Mouse (Mus musculus) myocyte (in vitro differentiated cells): Measurements from ENCODE around the gene Serpina9. TPM values are rescaled to one million over a fixed set of nuclear protein-coding genes. Genes with fewer than 3 reads are reported as not detected.
"Not testable (repeated sequence)": the region's sequence is repeated elsewhere in the genome, so short reads cannot be mapped to it uniquely, and the experiment has no call there.

Source experiments
- H3K27me3 ChIP-seq: one replicate; pipeline ENCODE4 v1.6.1; 2011; ENCODE audit not compliant: control insufficient read depth, insufficient read depth, insufficient read length
- H3K36me3 ChIP-seq: one replicate; pipeline ENCODE4 v1.6.1; 2011; ENCODE audit not compliant: control insufficient read depth, insufficient read depth
- H3K4me2 ChIP-seq: one replicate; pipeline ENCODE4 v1.6.1; 2011; ENCODE audit warnings: low read depth, control low read depth
- H3K4me3 ChIP-seq: one replicate; pipeline ENCODE4 v1.5.1; 2011; ENCODE audit warnings: mild to moderate bottlenecking, control low read depth, moderate library complexity
- H3K79me2 ChIP-seq: one replicate; pipeline ENCODE4 v1.6.1; 2011; ENCODE audit not compliant: control insufficient read depth, insufficient read depth
- H3ac ChIP-seq: one replicate; pipeline ENCODE4 v1.6.1; 2011; ENCODE audit not compliant: control insufficient read depth, insufficient read length
- CEBPB ChIP-seq: IDR thresholded peaks from 2 replicates; pipeline ENCODE4 v1.6.1; 2011; ENCODE audit warnings: mild to moderate bottlenecking, moderate library complexity; ENCODE audit not compliant: poor library complexity, insufficient read depth, severe bottlenecking
- E2F4 ChIP-seq: IDR thresholded peaks from one replicate; pipeline ENCODE4 v1.6.1; 2011; ENCODE audit warnings: mild to moderate bottlenecking, control low read depth, moderate library complexity; ENCODE audit not compliant: insufficient read depth
- MAX ChIP-seq: IDR thresholded peaks from one replicate; pipeline ENCODE4 v1.6.1; 2011; ENCODE audit warnings: low read depth, mild to moderate bottlenecking, control low read depth
- MYOD1 ChIP-seq, 3 experiments: IDR thresholded peaks; one replicate each; pipeline ENCODE4 v1.6.1; 2011; ENCODE audit warnings: control low read depth in 2 of 3, low read depth in 2 of 3, mild to moderate bottlenecking in 2 of 3, moderate library complexity in 1 of 3; ENCODE audit not compliant: insufficient read length in 2 of 3, control insufficient read depth in 1 of 3
- MYOG ChIP-seq, 3 experiments: IDR thresholded peaks; one replicate each; pipeline ENCODE4 v1.6.1; 2011; ENCODE audit warnings: control low read depth in 2 of 3, low read depth in 2 of 3, mild to moderate bottlenecking in 2 of 3; ENCODE audit not compliant: insufficient read length in 2 of 3, control insufficient read depth in 1 of 3, insufficient read depth in 1 of 3
- POLR2A ChIP-seq: IDR thresholded peaks from one replicate; pipeline ENCODE4 v1.6.1; 2011; ENCODE audit warnings: low read depth, mild to moderate bottlenecking, control low read depth, moderate library complexity; ENCODE audit not compliant: insufficient read length
- POLR2AphosphoS2 ChIP-seq: IDR thresholded peaks from one replicate; pipeline ENCODE4 v1.6.1; 2011; ENCODE audit warnings: low read depth, control low read depth; ENCODE audit not compliant: insufficient read length
- REST ChIP-seq: IDR thresholded peaks from one replicate; pipeline ENCODE4 v1.6.1; 2011; ENCODE audit warnings: mild to moderate bottlenecking, control low read depth, moderate library complexity; ENCODE audit not compliant: insufficient read depth, insufficient read length
- SRF ChIP-seq: IDR thresholded peaks from one replicate; pipeline ENCODE4 v1.6.1; 2011; ENCODE audit warnings: low read depth; ENCODE audit not compliant: control insufficient read depth, insufficient read length
- TCF12 ChIP-seq: IDR thresholded peaks from one replicate; pipeline ENCODE4 v1.6.1; 2011; ENCODE audit warnings: mild to moderate bottlenecking, control low read depth; ENCODE audit not compliant: poor library complexity, insufficient read depth, severe bottlenecking
- TCF3 ChIP-seq: IDR thresholded peaks from one replicate; pipeline ENCODE4 v1.6.1; 2011; ENCODE audit warnings: low read depth, control low read depth; ENCODE audit not compliant: insufficient read length
- USF1 ChIP-seq: IDR thresholded peaks from one replicate; pipeline ENCODE4 v1.6.1; 2011; ENCODE audit warnings: low read depth, mild to moderate bottlenecking, control low read depth, moderate library complexity
- polyA plus RNA-seq: library from polyadenylated mRNA; unstranded; fragments of >200 nt; fragmentation: generic; extraction: Trizol; gene quantifications from one replicate; pipeline ENCODE4 v1.2.1, GENCODE M21; 2012; ENCODE audit warnings: missing spikeins

Serpina9 gene
- polyA plus RNA-seq, 1 experiment: 0.14 TPM

- H3K27me3 ChIP-seq: no peaks in the 10 kb centered on the region
- TF ChIP-seq USF1 (no peak), SRF (no peak), TCF3 (no peak), POLR2A (no peak), TCF12 (no peak), POLR2AphosphoS2 (no peak), CEBPB (no peak), MAX (no peak), E2F4 (no peak)
- peak overlapping the region; percentile 58 for H3K4me2 ChIP-seq
Observed at GRCm38 (mm10) chr12:103963288-103963687, 50.3 kb downstream of the Serpina9 start.

DNA sequence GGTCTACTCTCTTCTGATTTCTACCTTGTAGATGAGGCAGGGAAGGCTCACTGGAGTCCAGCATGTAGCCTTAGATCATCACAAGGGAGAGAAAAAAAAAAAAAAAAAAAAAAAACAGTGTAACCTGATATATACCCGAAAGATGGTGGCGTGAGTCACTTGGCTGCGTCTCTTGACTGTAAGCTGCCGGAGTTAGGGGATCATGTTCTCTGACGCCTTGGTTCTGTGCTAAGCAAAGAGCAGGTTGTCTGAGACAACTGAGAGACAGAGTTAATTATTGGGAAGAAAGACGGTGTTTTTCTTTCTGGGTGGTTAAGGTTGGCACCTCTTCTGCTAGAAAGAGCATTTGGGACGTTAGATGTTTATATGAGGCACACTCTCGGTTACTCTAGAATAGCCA lies 50.7 kb downstream of the Serpina9 start:
- Histone ChIP-seq H3K4me3 (no peak overlapping the region), H3K27me3 (no peaks in the 10 kb centered on the region), H3K36me3 (no peaks in the 10 kb centered on the region), H3K79me2 (no peaks in the 10 kb centered on the region), H3K4me2 (peak overlapping the region; percentile 58), H3ac (no peak overlapping the region)
- TF ChIP-seq TCF3: no peak
- TF ChIP-seq CEBPB: no peak
- TF ChIP-seq POLR2AphosphoS2: no peak
- TF ChIP-seq POLR2A: no peak
- no peak for TF ChIP-seq SRF
- TF ChIP-seq E2F4: no peak
- no peak for TF ChIP-seq TCF12
- TF ChIP-seq MYOG (IDR thresholded peaks at IDR 0.05; ENCODE audit: control insufficient read depth in 1 of 3, insufficient read depth in 1 of 3, insufficient read length in 2 of 3, low read depth in 2 of 3): no peak
- TF ChIP-seq MAX: no peak
- TF ChIP-seq REST: no peak
- no peak for TF ChIP-seq MYOD1 (IDR thresholded peaks at IDR 0.05; ENCODE audit: control insufficient read depth in 1 of 3, insufficient read length in 2 of 3, low read depth in 2 of 3)
- TF ChIP-seq USF1: no peak

More at GRCm38 (mm10) chr12:103963288-103963687, 50.3 kb downstream of the Serpina9 start:
- H3ac ChIP-seq: no peak overlapping the region
- no peaks in the 10 kb centered on the region for H3K36me3 ChIP-seq
- no peak overlapping the region for H3K4me3 ChIP-seq
- no peaks in the 10 kb centered on the region for H3K79me2 ChIP-seq

- H3K36me3 ChIP-seq: no peaks in the 10 kb centered on the region
- no peak overlapping the region for H3ac ChIP-seq
- no peaks in the 10 kb centered on the region for H3K27me3 ChIP-seq
- no peak overlapping the region for H3K4me3 ChIP-seq
- TF ChIP-seq CEBPB: peak; percentile 72; the same call in 1 of the 2 replicates
- TF ChIP-seq POLR2A: no peak
- TF ChIP-seq E2F4: no peak
- TF ChIP-seq TCF12: no peak
- peak overlapping the region; percentile 58 for H3K4me2 ChIP-seq
- H3K79me2 ChIP-seq: no peaks in the 10 kb centered on the region
Observed at GRCm38 (mm10) chr12:103962337-103962736, 51.2 kb downstream of the Serpina9 start.

GRCm38 (mm10) chr12:103961716-103962115 lies 51.8 kb downstream of the Serpina9 start:
- no peaks in the 10 kb centered on the region for H3K27me3 ChIP-seq
- H3ac ChIP-seq: no peak overlapping the region
- no peaks in the 10 kb centered on the region for H3K36me3 ChIP-seq
- no peaks in the 10 kb centered on the region for H3K79me2 ChIP-seq
- no peak overlapping the region for H3K4me2 ChIP-seq
- TF ChIP-seq MYOG (IDR thresholded peaks at IDR 0.05; ENCODE audit: control insufficient read depth in 1 of 3, insufficient read depth in 1 of 3, insufficient read length in 2 of 3, low read depth in 2 of 3) (no peak), TCF12 (no peak), POLR2A (no peak), POLR2AphosphoS2 (no peak), SRF (no peak), REST (no peak), E2F4 (no peak), MYOD1 (IDR thresholded peaks at IDR 0.05; ENCODE audit: control insufficient read depth in 1 of 3, insufficient read length in 2 of 3, low read depth in 2 of 3) (no peak), USF1 (no peak), MAX (no peak), TCF3 (no peak), CEBPB (no peak)
- H3K4me3 ChIP-seq: no peak overlapping the region

DNA sequence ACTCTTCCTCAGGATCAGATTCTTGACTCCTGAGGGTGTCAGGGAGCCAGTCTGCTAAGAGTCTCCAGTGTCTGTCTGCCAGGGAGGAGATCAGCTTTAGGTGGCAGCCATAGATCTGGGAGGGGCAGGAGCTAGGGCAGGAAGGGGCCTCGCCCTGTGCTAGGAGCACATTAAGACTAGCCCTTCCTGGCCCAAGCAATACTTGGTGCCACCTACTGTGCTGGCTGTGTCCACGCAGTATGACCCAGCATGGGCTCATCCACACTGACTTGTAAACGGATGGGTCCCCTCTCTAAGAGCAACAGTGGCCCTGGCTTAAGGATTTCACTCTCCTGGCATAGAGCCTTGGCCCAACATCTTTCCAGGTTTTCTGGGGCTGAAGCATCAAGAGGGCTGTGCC lies 54.8 kb downstream of the Serpina9 start, which contains the start of gene Serpina1e:
Serpina1e (minus strand) TSS at position 178 of the 400 bp plus-strand sequence.
- H3ac ChIP-seq: no peak within 1 kb of the TSS
- no peak within 1 kb of the TSS for H3K4me3 ChIP-seq
- no peaks in the 10 kb centered on the region for H3K79me2 ChIP-seq
- TF ChIP-seq MAX (no peak), REST (no peak), TCF3 (no peak), USF1 (no peak), POLR2AphosphoS2 (no peak), MYOD1 (IDR thresholded peaks at IDR 0.05; ENCODE audit: control insufficient read depth in 1 of 3, insufficient read length in 2 of 3, low read depth in 2 of 3) (no peak), CEBPB (no peak)
- no peak within 1 kb of the TSS for H3K4me2 ChIP-seq
- H3K27me3 ChIP-seq: no peaks in the 10 kb centered on the region
- H3K36me3 ChIP-seq: no peaks in the 10 kb centered on the region

DNA sequence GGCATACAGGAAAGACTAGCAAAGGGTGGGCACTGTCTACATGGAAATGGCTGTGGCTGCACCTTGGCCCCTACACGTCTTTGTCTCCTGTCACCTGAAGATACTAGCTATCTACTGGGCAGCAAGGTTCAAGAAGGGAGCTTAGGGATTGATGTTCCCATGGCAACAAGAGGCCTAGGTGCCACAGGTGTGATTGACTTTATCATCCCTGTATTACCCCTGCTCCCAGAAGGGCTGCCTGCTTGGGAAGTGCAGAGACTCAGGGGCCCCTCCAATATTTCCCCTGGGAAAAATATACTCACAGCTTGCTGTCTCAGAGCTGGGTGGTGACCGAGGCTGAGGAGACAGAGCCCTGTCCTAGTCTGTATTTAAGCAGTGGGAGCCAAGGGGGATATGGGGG lies 57.0 kb downstream of the Serpina9 start:
- H3K4me2 ChIP-seq, H3ac ChIP-seq, H3K36me3 ChIP-seq, H3K4me3 ChIP-seq, H3K27me3 ChIP-seq, H3K79me2 ChIP-seq: not testable (repeated sequence)

DNA sequence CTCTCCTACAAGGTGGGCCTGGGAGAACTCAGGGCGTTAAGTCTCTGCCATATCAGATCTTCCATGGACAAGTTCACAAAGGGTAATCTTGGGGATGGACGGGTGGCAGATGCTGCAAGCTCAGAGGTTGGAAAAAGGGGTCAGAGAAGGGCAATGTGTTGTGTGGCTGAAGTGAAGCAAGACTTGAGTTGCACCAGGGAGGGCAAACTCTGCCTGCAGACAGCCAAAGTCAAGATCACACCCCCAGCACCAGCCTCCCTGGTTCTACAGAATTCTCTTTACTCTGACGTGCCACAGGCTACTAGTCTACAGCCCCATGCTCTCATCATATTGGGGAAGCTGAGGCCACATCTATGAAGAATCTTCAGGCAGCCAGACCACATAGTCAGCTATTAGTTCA lies 60.6 kb downstream of the Serpina9 start:
- H3K4me2 ChIP-seq, H3K27me3 ChIP-seq, H3ac ChIP-seq, H3K4me3 ChIP-seq, H3K36me3 ChIP-seq, H3K79me2 ChIP-seq: not testable (repeated sequence)
